Mouse (Mus musculus): Measurements from ENCODE around the gene Olfr1080.
"Not testable (repeated sequence)": the region's sequence is repeated elsewhere in the genome, so short reads cannot be mapped to it uniquely, and the experiment has no call there.

The Olfr1080 gene

GRCm38 (mm10) chr2:86558135-86558534, at the start of gene Olfr1080:
Gene Olfr1080 (minus strand): TSS chr2:86558235.
- DNase-seq (ENCODE audit: low read depth, low spot score): not testable (repeated sequence)

DNA sequence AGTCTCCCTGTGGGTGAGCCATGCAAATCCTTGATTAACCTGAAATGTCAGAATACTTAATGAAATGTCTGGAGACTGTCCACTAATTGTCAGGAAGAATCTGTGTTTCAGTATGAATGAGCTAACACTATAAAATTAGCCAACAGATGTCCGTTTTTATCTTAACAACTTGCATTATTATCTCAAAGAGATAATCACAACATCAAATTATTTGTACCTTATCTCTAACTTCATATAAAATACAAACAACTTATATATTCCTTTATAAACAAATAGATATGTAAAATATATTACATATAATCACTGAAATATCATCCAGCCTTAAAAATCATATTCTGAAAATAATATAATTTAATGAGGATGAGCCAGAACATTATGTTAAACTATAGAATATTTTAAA, 40.8 kb upstream of the Olfr1080 start, which contains the start of gene Olfr1082:
Gene Olfr1082, minus strand, starts transcription at position 101 of the 400 bp plus-strand sequence.
- DNase-seq (ENCODE audit: low read depth, low spot score): not testable (repeated sequence)

DNA sequence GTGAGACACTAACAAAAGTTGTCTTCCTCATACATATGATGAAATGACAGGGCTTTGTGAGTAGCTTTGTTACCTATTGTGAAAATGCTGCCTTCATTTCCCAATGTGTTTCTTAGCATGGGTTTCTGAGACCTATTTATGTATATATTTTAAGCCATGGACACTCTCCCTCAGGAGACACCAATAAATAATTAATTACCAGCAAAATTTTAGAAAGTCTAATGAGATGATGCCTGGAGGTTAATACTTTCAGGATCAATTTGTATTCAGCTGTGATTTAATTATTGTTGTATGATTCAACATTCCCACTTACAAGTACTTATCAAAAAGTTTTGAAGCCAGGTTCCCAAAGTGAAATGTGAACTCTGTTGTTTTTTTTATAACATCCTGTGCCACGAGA, 15.7 kb downstream of the Olfr1080 start, which contains the start of gene Olfr1079:
Gene Olfr1079, minus strand, starts transcription at position 101 of the 400 bp plus-strand sequence.
- DNase-seq (ENCODE audit: low read depth, low spot score): no peak

DNA sequence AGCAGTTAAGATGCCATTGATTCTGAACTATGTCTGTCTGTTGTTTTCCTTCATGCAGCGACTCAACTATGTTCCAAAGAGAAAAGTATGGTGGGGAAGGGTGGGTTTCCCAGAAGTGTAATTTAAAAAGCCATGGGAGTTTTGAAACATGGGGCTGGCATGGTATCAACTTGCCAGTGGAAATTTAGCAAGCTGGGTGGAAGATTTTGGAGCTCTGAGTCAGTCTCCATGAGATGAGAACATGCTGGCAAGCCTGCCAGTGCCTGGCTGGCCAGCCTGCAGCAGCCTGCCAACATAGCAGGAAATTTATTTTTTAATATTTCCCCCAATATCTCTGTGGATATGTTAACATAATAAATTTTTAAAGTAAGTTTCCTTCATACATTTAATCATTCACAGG, 27.0 kb downstream of the Olfr1080 start:
- no peak for DNase-seq (ENCODE audit: low read depth, low spot score)

GRCm38 (mm10) chr2:86508161-86508560, 49.9 kb downstream of the Olfr1080 start, which contains the start of gene Olfr1076:
Gene Olfr1076 (plus strand): TSS chr2:86508461.
- DNase-seq (ENCODE audit: low read depth, low spot score): no peak

Data from telencephalon, adult 2 months (tissue).